Mouse (Mus musculus) intestine, embryonic 14.5 days (tissue): ENCODE data around the gene D930020B18Rik. TPM values are rescaled to one million over a fixed set of nuclear protein-coding genes. Genes with fewer than 3 reads are reported as not detected.

Experiments used
- ATAC-seq: fragments of 200-750 bp; cut with Nextera tagmentation; replicated peaks from 2 replicates; pipeline ENCODE4 v1.8.0; 2017; ENCODE audit warnings: low read depth, moderate number of reproducible peaks, moderate TSS enrichment, moderate library complexity; ENCODE audit not compliant: low FRiP score, low TSS enrichment
- DNase-seq: peaks from one replicate; pipeline ENCODE4 v3.0.0-alpha.2; 2018; ENCODE audit warnings: low spot score
- H3K27ac ChIP-seq: fragments of 300-500 bp; sonication (generic); 2 replicates; pipeline ENCODE4 v1.5.1; 2014; ENCODE audit warnings: low read depth, mild to moderate bottlenecking, control low read depth
- H3K27me3 ChIP-seq: fragments of 300-500 bp; sonication (generic); replicated peaks from 2 replicates; pipeline ENCODE4 v1.6.1; 2014; ENCODE audit warnings: low read length, control low read depth; ENCODE audit not compliant: control insufficient read depth, insufficient read depth
- H3K36me3 ChIP-seq: fragments of 300-500 bp; sonication (generic); 2 replicates; pipeline ENCODE4 v1.6.1; 2014; ENCODE audit warnings: low read length, control low read depth; ENCODE audit not compliant: control insufficient read depth, insufficient read depth
- H3K4me1 ChIP-seq: fragments of 300-500 bp; sonication (generic); replicated peaks from 2 replicates; pipeline ENCODE4 v1.6.1; 2014; ENCODE audit warnings: low read length, control low read depth, mixed read lengths; ENCODE audit not compliant: control insufficient read depth, insufficient read depth
- H3K4me2 ChIP-seq: fragments of 300-500 bp; sonication (generic); 2 replicates; pipeline ENCODE4 v1.6.1; 2014; ENCODE audit warnings: low read length
- H3K4me3 ChIP-seq: fragments of 300-500 bp; sonication (generic); 2 replicates; pipeline ENCODE4 v1.5.1; 2014; ENCODE audit warnings: low read depth, low read length, control low read depth, mixed read lengths
- H3K9ac ChIP-seq: fragments of 300-500 bp; sonication (generic); 2 replicates; pipeline ENCODE4 v1.6.1; 2014; ENCODE audit warnings: mild to moderate bottlenecking, low read length
- H3K9me3 ChIP-seq: fragments of 300-500 bp; sonication (generic); 2 replicates; pipeline ENCODE4 v1.6.1; 2016; ENCODE audit warnings: low read length, control low read depth; ENCODE audit not compliant: control insufficient read depth
- WGBS: fragments of 180-500 bp; shearing (Covaris S2); extraction: QIAGEN DNeasy Blood & Tissue Kit; methylation state at CpG from one replicate; pipeline ENCODE4 v1.1.7; 2014; 5-methylcytosine and 5-hydroxymethylcytosine counted together
- microRNA-seq: library from miRNA; unstranded; fragments of <30 nt; microRNA quantifications from one replicate; pipeline ENCODE4, GENCODE M21; 2016
- polyA plus RNA-seq: library from polyadenylated mRNA; unstranded; fragments of >200 nt; fragmentation: Nextera tagmentation; extraction: Ambion mirVana; gene quantifications from 2 replicates; pipeline ENCODE4 v1.2.1, GENCODE M21; 2014

D930020B18Rik gene
- polyA plus RNA-seq, 1 experiment from 2014 or later, result 0.68 TPM

DNA sequence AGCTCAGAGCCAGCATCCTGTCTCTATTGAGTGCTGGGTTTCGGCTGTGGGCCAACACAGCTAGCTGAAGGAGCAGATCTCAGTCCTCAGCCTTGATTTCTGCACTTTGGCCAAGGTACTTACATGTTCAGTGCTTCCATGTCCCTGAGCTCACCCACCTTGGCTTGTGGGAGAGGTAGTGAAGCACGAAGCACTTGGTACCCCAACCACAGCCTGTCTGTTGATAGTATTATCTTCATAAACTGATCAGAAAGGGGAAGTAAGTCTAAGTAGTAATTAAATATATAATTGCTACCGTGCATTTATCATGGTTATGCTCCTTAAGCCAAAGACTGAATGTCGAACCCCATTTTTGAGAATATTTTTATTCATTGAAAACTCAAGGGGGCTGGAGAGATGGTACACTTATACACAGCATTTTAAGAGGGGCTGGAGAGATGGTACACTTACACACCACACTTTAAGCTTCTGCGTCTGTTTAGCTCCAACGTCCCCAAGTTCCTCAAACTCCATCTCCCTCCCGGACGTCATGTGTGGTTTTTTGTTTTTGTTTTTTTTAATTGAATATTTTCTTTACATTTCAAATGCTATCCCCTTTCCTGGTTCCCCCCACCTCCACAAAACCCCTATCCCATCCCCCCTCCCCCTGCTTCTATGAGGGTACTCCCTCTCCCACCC lies 89.8 kb downstream of the D930020B18Rik start:
- no peak for ATAC-seq
- H3K36me3 ChIP-seq, result no peaks in the 10 kb centered on the region
- H3K9me3 ChIP-seq, result no peaks in the 10 kb centered on the region
- no peak overlapping the region for H3K4me2 ChIP-seq
- H3K4me3 ChIP-seq, result no peak overlapping the region
- H3K27ac ChIP-seq, result no peak overlapping the region
- no peaks in the 10 kb centered on the region for H3K27me3 ChIP-seq
- no peak overlapping the region for H3K9ac ChIP-seq
- 91% methylated on average over 8 of the region's 8 CpGs for WGBS
- no peak for DNase-seq
- H3K4me1 ChIP-seq, result no peaks in the 10 kb centered on the region

DNA sequence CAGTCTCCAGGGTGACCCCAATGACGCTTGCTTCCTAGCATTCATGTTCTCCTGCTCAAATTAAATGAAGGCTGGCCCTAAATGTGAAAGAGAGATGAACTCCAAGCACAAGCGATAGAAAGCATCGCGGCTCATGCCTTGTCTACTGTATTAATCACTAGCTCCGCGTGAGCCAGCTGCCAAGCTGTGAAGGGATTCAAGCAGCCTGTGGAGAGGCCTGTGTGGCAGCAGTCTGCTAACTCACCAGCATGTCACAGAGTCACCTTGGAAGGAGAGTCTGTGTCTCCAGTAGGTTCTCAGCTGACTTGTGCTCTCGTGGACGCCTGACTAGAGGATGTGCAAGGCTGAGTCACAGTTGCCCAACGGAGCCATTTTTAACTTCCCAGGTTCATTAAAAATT lies 91.2 kb downstream of the D930020B18Rik start:
- Histone ChIP-seq H3K4me3 (no peak overlapping the region), H3K4me2 (no peak overlapping the region), H3K36me3 (no peaks in the 10 kb centered on the region), H3K27me3 (no peaks in the 10 kb centered on the region), H3K4me1 (no peaks in the 10 kb centered on the region), H3K9ac (no peak overlapping the region), H3K9me3 (no peaks in the 10 kb centered on the region), H3K27ac (no peak overlapping the region)
- ATAC-seq (no peak), DNase-seq (no peak)
- 87% methylated on average over 9 of the region's 9 CpGs for WGBS

DNA sequence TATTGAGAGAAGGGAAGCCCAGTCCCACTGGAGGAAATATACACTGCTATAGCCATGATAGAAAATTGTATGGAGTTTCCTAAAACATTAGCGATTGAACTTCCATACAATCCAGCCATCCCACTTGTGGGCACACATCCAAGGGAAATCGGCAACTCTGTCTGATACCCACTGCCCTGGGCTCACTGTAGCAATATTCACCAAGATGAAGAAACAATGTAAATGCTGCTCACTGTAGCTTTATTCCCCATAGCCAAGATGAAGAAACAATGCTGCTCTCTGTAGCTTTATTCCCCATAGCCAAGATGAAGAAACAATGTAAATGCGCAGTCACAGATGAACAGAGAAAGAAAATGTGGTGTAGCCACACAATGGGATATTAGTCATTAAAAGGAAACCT lies 95.9 kb downstream of the D930020B18Rik start:
- no peaks in the 10 kb centered on the region for H3K27me3 ChIP-seq
- H3K4me2 ChIP-seq, result no peak overlapping the region
- H3K36me3 ChIP-seq, result no peaks in the 10 kb centered on the region
- 88% methylated on average over 3 of the region's 3 CpGs for WGBS
- no peak overlapping the region for H3K27ac ChIP-seq
- peaks cover 8% of the 10 kb centered on the region for H3K4me1 ChIP-seq
- H3K9me3 ChIP-seq, result no peaks in the 10 kb centered on the region
- H3K4me3 ChIP-seq, result no peak overlapping the region
- ATAC-seq (no peak), DNase-seq (no peak)
- no peak overlapping the region for H3K9ac ChIP-seq

GRCm38 (mm10) chr10:121739548-121740505 lies 98.4 kb downstream of the D930020B18Rik start, which contains the start of gene BC048403:
BC048403 (plus strand) TSS chr10:121739937.
- peak within 1 kb of the TSS; percentile 65 for H3K27ac ChIP-seq
- DNase-seq (peak; percentile 95), ATAC-seq (peak; percentile 94)
- H3K9me3 ChIP-seq, result no peaks in the 10 kb centered on the region
- H3K4me1 ChIP-seq, result peaks cover 8% of the 10 kb centered on the region
- H3K36me3 ChIP-seq, result no peaks in the 10 kb centered on the region
- no peaks in the 10 kb centered on the region for H3K27me3 ChIP-seq
- H3K4me2 ChIP-seq, result peak within 1 kb of the TSS; percentile 90
- H3K9ac ChIP-seq, result peak within 1 kb of the TSS; percentile 70
- under 1% methylated on average over 65 of the region's 68 CpGs for WGBS
- peak within 1 kb of the TSS; percentile 89 for H3K4me3 ChIP-seq

DNA sequence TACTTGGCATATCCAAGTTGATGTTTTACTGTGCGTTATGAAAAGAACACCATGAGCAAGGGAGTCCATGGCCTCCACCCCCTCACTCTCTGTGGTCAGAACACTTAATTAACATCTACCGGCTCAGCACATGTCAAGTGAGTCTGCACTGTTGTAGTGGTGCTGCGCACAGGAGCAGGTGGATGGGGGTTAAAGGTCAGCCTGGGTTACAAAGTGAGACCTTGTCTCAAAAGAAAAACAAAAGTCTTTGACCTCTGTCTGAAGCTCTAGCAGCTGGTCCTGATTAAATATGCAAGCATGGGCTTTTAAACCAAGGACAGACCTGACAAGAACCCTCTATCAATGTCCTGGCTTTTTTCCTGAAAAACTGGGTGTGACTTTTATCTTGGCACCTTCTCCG lies 100.9 kb downstream of the D930020B18Rik start:
- ATAC-seq (no peak), DNase-seq (no peak)
- Histone ChIP-seq H3K27me3 (no peaks in the 10 kb centered on the region), H3K27ac (no peak overlapping the region), H3K36me3 (peaks cover 10% of the 10 kb centered on the region), H3K4me3 (no peak overlapping the region), H3K9me3 (no peaks in the 10 kb centered on the region), H3K9ac (no peak overlapping the region), H3K4me2 (no peak overlapping the region), H3K4me1 (peaks cover 8% of the 10 kb centered on the region)
- WGBS, result 57% methylated on average over 4 of the region's 4 CpGs

Small RNA genes within 50 kb of the gene (microRNA-seq; reads per million reads assigned to microRNA genes)
- not detected for gene Gm24330

Other genes starting within 250 kb of the D930020B18Rik start
- 20.9 and 24.6 TPM in 2 replicates for gene Rassf3, start 165.2 kb upstream of the D930020B18Rik start, polyA plus RNA-seq
- gene Tbk1, start 54.8 kb upstream of the D930020B18Rik start, polyA plus RNA-seq, result 34.8 and 40.3 TPM in 2 replicates
- 48.1 and 59.2 TPM in 2 replicates for gene Xpot, start 15.3 kb upstream of the D930020B18Rik start, polyA plus RNA-seq
- gene BC048403, start 98.3 kb downstream of the D930020B18Rik start, polyA plus RNA-seq, result 4.5 and 5.2 TPM in 2 replicates